Mouse (Mus musculus) G1E (cell line): ENCODE data around the gene Adcy9. TPM values are rescaled to one million over a fixed set of nuclear protein-coding genes. Genes with fewer than 3 reads are reported as not detected.

Experiments
- ATAC-seq: 2 replicates; pipeline ENCODE4 v1.8.0; 2016; ENCODE audit warnings: mild to moderate bottlenecking; ENCODE audit not compliant: insufficient number of reproducible peaks, poor library complexity, low FRiP score, severe bottlenecking; ENCODE audit errors: extremely low read depth
- DNase-seq: peaks from one replicate; pipeline ENCODE4 v3.0.0; 2012; ENCODE audit warnings: low spot score
- H3K27me3 ChIP-seq: 2 replicates; pipeline ENCODE4 v1.6.1; 2012; ENCODE audit warnings: mild to moderate bottlenecking, low read length, inconsistent platforms; ENCODE audit not compliant: insufficient read depth
- H3K36me3 ChIP-seq: replicated peaks from 2 replicates; pipeline ENCODE3; 2012; ENCODE audit warnings: mild to moderate bottlenecking, inconsistent platforms
- H3K4me1 ChIP-seq: 2 replicates; pipeline ENCODE4 v1.6.1; 2012; ENCODE audit warnings: low read depth, low read length, inconsistent platforms, mixed read lengths; ENCODE audit not compliant: insufficient read depth
- H3K4me3 ChIP-seq: 2 replicates; pipeline ENCODE4 v1.5.1; 2012; ENCODE audit warnings: low read depth, mild to moderate bottlenecking, inconsistent platforms, low read length, moderate library complexity, mixed read lengths
- H3K9me3 ChIP-seq: replicated peaks from 2 replicates; pipeline ENCODE4 v1.6.1; 2012; ENCODE audit warnings: inconsistent platforms
- CTCF ChIP-seq: IDR thresholded peaks from 2 replicates; pipeline ENCODE4 v1.5.1; 2012; ENCODE audit warnings: low read depth, low read length, inconsistent platforms, mixed read lengths
- GATA1 ChIP-seq: IDR thresholded peaks from 2 replicates; pipeline ENCODE4 v1.6.1; 2012; ENCODE audit warnings: borderline replicate concordance, low read length, inconsistent platforms, mixed read lengths
- GATA2 ChIP-seq: IDR thresholded peaks from 2 replicates; pipeline ENCODE4 v1.6.1; 2012; ENCODE audit warnings: low read depth, low read length, inconsistent platforms, borderline replicate concordance
- POLR2AphosphoS5 ChIP-seq: IDR thresholded peaks from 2 replicates; pipeline ENCODE4 v1.6.1; 2012; ENCODE audit warnings: low read depth, low read length, inconsistent platforms; ENCODE audit not compliant: insufficient replicate concordance
- TAL1 ChIP-seq: conservative IDR thresholded peaks from 2 replicates; pipeline ENCODE4 v1.6.1; 2012; ENCODE audit warnings: low read depth, low read length, inconsistent platforms, mixed read lengths
- polyA plus RNA-seq: library from polyadenylated mRNA; stranded (reverse); fragments of >175 nt; gene quantifications from 2 replicates; pipeline ENCODE4 v1.2.3, GENCODE M21; 2012
- total RNA-seq, 2 experiments: library from RNA; stranded (forward) in 1 of 2; stranded (reverse) in 1 of 2; fragments of 200-1000 nt in 1 of 2; fragments of >200 nt in 1 of 2; fragmentation: Nextera tagmentation in 1 of 2; gene quantifications; 2 replicates each; pipeline ENCODE4 v1.2.3; 2014 to 2017

Adcy9 gene
- total and polyA plus RNA-seq, 3 experiments: 0.47 to 2.1 (median 0.83) TPM

GRCm38 (mm10) chr16:4318001-4318526 lies 102.2 kb downstream of the Adcy9 start:
- Histone ChIP-seq H3K27me3 (no peaks in the 10 kb centered on the region), H3K36me3 (no peaks in the 10 kb centered on the region), H3K4me3 (no peak overlapping the region), H3K4me1 (no peaks in the 10 kb centered on the region), H3K9me3 (no peaks in the 10 kb centered on the region)
- DNase-seq: no peak
- no peak for ATAC-seq
- no peak for TF ChIP-seq CTCF

GRCm38 (mm10) chr16:4316094-4316474 lies 104.2 kb downstream of the Adcy9 start:
- Histone ChIP-seq H3K36me3 (no peaks in the 10 kb centered on the region), H3K27me3 (0 out of 2 replicates have a peak, but pooled peaks cover 4% of the 10 kb centered on the region), H3K4me1 (no peaks in the 10 kb centered on the region), H3K9me3 (no peaks in the 10 kb centered on the region), H3K4me3 (no peak overlapping the region)
- ATAC-seq (peak; percentile 70), DNase-seq (peak; percentile 22)
- TF ChIP-seq POLR2AphosphoS5 (no peak), CTCF (peak; percentile 69), TAL1 (no peak), GATA1 (no peak), GATA2 (no peak)

- Histone ChIP-seq H3K36me3 (no peaks in the 10 kb centered on the region), H3K4me1 (no peaks in the 10 kb centered on the region)
These were observed 104.8 kb downstream of the Adcy9 start for GRCm38 (mm10) chr16:4315352-4316093.

GRCm38 (mm10) chr16:4314891-4315290 lies 105.4 kb downstream of the Adcy9 start:
- ATAC-seq: no peak
- TF ChIP-seq CTCF (no peak), GATA2 (no peak), POLR2AphosphoS5 (no peak), GATA1 (no peak), TAL1 (no peak)
- no peak overlapping the region for H3K4me3 ChIP-seq

More at GRCm38 (mm10) chr16:4315352-4316093, 104.8 kb downstream of the Adcy9 start:
- H3K4me3 ChIP-seq: no peak overlapping the region
- DNase-seq (no peak), ATAC-seq (no peak)
- 0 out of 2 replicates have a peak, but pooled peaks cover 4% of the 10 kb centered on the region for H3K27me3 ChIP-seq
- no peak for TF ChIP-seq GATA1
- no peak for TF ChIP-seq POLR2AphosphoS5
- TF ChIP-seq GATA2: no peak
- no peak for TF ChIP-seq CTCF
- TF ChIP-seq TAL1: no peak
- no peaks in the 10 kb centered on the region for H3K9me3 ChIP-seq

GRCm38 (mm10) chr16:4312018-4312417 lies 108.3 kb downstream of the Adcy9 start:
- Histone ChIP-seq H3K9me3 (no peaks in the 10 kb centered on the region), H3K4me1 (no peaks in the 10 kb centered on the region), H3K27me3 (0 out of 2 replicates have a peak, but pooled peaks cover 7% of the 10 kb centered on the region), H3K4me3 (no peak overlapping the region), H3K36me3 (no peaks in the 10 kb centered on the region)
- DNase-seq (no peak), ATAC-seq (no peak)
- TF ChIP-seq POLR2AphosphoS5: no peak
- no peak for TF ChIP-seq GATA2

More at GRCm38 (mm10) chr16:4314891-4315290, 105.4 kb downstream of the Adcy9 start:
- no peak for DNase-seq
- H3K9me3 ChIP-seq: no peaks in the 10 kb centered on the region
- H3K27me3 ChIP-seq: 0 out of 2 replicates have a peak, but pooled peaks cover 6% of the 10 kb centered on the region
- H3K4me1 ChIP-seq: no peaks in the 10 kb centered on the region
- H3K36me3 ChIP-seq: no peaks in the 10 kb centered on the region

- H3K27me3 ChIP-seq: 0 out of 2 replicates have a peak, but pooled peaks cover 7% of the 10 kb centered on the region
- no peak for DNase-seq
- no peak for ATAC-seq
- TF ChIP-seq GATA1 (no peak), CTCF (no peak), GATA2 (no peak), TAL1 (no peak), POLR2AphosphoS5 (no peak)
- H3K4me3 ChIP-seq: no peak overlapping the region
- no peaks in the 10 kb centered on the region for H3K4me1 ChIP-seq
- H3K36me3 ChIP-seq: no peaks in the 10 kb centered on the region
- H3K9me3 ChIP-seq: no peaks in the 10 kb centered on the region
These were observed 108.7 kb downstream of the Adcy9 start for GRCm38 (mm10) chr16:4311608-4312007.
